Mouse (Mus musculus) brain, adult 2 months (tissue): ENCODE results near the gene Armc7.
"Not testable (repeated sequence)": the region's sequence is repeated elsewhere in the genome, so short reads cannot be mapped to it uniquely, and the experiment has no call there.

Experiments
- DNase-seq: peaks from one replicate; pipeline ENCODE4 v3.0.0; 2011; ENCODE audit warnings: low read depth, low spot score

Armc7 gene

DNA sequence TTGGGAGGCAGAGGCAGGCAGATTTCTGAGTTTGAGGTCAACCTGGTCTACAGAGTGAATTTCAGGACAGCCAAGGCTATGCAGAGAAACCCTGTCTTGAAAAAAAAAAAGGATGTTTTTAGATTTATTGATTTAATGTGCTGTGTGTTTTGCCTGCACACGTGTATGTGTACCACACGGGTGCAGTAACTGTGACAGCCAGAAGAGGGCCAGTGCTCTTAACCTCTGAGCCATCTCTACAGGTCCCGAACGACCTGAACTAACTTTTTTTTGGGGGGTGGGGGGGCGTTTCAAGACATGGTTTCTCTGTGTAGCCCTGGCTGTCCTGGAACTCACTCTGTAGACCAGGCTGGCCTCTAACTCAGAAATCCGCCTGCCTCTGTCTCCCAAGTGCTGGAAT, 20.6 kb upstream of the Armc7 start:
- DNase-seq, result not testable (repeated sequence)

DNA sequence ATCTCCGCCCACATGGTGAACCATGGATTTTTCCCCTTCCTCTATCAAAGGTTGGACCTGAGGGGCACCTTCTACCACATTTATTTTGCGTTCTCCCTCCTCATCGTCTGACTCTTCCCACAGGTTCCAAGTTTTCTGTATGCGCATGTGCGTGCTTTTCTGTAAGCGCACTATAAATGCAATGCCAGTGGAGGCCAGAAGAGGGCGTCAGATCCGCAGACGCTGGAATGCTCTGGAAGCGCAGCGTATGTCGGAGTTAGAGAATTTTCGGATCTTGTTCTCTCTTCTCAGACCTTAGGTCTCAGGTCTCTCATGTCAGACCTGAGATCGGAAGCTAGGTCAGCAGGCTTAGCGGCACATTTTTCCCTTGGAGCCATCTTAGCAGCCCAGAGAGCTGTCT, 19.8 kb upstream of the Armc7 start:
- DNase-seq, result no peak

GRCm38 (mm10) chr11:115456182-115456581, 19.3 kb upstream of the Armc7 start:
- no peak for DNase-seq

DNA sequence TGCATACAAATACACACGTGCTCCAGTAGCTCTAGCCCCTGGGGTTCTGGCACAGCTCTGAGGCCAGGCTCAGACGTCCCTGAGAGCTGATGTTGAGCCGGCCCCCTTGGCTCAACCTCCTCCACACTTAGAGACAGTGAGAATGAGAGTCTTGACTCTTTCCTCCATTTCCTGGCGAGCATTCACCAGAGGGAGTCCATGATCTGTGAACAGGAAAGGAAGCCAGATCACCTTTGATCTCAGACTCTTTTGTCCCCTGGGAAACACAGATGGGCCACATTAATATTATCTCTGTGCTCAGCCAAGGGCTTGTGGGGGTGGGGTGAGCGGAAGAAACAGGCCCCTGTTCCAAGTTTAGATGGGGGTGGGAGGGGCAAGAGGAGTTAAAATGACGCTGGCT, 18.1 kb upstream of the Armc7 start:
- DNase-seq, result no peak

DNA sequence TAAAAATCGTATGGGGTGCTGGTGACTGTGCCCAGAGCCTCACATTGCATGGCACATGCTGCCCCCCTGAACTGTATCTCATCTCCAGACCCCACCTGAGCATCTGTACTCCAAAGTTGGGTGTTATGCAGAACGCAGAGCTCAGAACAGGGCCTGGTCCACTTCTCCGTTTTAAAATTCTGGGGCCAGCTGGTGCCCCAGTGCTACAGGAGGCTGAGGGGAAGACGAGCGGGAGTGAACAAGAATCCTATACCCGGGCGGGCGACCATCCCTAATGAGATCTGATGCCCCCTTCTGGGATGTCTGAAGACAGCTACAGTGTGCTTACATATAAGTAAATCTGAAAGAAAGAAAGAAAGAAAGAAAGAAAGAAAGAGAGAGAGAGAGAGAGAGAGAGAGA, 14.5 kb upstream of the Armc7 start:
- no peak for DNase-seq

DNA sequence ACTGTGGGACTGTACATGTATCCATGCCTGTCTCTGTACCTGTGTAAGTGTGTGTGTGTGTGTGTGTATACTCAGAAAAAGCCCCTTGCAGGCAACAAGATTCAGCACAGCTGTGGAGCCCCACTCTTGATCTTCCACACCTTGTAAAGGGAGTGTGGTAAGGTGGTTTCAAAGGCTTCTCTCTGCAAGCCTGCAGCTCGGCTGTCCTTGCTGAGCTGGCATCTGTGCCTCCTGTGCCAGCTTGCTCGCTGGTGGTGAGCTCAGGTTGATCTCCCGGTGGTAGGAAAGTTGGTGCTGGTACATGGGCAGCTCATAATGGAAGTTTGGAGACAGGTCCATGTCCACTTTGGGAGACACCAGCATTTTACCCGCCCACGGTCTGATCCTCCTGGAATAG, 13.6 kb upstream of the Armc7 start:
- no peak for DNase-seq

DNA sequence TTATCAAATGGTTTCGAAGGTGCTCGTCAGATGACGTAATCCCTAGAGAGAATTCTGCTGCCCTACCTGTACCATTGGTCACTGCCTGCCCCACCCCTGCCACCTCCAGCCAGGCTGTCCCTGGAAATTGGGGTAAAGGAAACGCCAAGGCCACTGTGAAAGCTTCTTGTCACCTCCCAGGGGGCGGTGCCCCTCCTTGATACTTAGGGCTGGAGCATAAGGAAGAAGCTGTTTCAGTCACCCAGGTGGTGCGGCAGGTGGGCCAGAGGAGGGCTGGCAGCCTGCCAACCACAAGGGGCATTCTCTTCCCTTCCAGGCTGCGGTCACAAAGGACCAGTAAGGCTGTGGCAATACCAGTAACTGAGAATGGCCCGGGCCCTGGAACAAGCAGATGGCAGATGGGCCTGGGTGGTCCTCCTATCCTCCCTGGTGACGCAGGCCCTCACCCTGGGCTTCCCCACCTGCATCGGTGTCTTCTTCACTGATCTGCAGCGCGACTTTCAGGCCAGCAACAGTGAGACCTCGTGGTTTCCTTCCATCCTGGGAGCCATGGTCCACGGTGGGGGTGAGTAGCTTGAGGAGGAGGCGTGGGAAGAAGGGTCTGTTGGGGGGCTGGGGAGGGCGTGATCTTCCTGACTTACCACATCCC, 13.1 kb upstream of the Armc7 start, which contains the start of gene Slc16a5:
TSS of gene Slc16a5 (plus strand) at position 232 of the 649 bp plus-strand sequence.
- no peak for DNase-seq

GRCm38 (mm10) chr11:115463397-115463796, 12.1 kb upstream of the Armc7 start:
- no peak for DNase-seq

DNA sequence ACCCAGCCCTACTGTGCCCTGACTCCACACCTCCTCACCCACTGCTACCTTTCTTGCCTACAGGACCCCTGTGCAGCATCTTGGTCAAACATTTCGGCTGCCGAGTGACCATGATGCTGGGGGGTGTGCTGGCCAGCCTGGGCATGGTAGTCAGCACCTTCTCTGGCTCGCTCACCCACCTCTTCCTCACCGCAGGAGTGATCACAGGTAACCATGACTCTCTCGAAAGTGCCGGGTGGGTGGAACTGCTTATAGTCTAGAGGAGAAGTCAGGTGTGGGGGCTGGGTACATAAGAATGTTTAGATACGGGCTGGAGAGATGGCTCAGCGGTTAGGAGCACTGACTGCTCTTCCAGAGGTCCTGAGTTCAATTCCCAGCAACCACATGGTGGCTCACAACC, 10.6 kb upstream of the Armc7 start:
- no peak for DNase-seq

GRCm38 (mm10) chr11:115467217-115467618, 8.2 kb upstream of the Armc7 start:
- DNase-seq, result no peak

GRCm38 (mm10) chr11:115472183-115472582, 3.3 kb upstream of the Armc7 start:
- no peak for DNase-seq

GRCm38 (mm10) chr11:115473626-115474275, 1.7 kb upstream of the Armc7 start:
- DNase-seq, result peak; percentile 98

- DNase-seq, result no peak
Measured at GRCm38 (mm10) chr11:115475758-115476237, 331 bp downstream of the Armc7 start.

DNA sequence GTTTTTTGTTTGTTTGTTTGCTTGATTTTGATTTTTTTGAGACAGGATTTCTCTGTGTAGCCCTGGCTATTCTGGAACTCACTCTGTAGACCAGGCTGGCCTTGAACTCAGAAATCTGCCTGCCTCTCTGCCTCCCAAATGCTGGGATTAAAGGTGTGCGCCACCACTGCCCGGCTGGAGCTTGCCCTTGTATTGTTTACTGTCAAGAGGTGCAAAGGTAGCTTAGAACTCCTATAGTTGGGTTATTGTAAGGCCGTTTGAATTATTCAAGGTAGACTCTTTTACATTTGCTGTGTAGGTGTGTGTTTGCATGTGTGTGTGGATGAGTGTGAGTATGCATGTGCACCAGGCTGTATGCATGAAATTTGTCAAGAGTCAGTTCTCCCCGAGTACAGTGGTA, 1.2 kb downstream of the Armc7 start:
- DNase-seq, result not testable (repeated sequence)

- not testable (repeated sequence) for DNase-seq
Measured at GRCm38 (mm10) chr11:115477388-115477787, 1.9 kb downstream of the Armc7 start.

DNA sequence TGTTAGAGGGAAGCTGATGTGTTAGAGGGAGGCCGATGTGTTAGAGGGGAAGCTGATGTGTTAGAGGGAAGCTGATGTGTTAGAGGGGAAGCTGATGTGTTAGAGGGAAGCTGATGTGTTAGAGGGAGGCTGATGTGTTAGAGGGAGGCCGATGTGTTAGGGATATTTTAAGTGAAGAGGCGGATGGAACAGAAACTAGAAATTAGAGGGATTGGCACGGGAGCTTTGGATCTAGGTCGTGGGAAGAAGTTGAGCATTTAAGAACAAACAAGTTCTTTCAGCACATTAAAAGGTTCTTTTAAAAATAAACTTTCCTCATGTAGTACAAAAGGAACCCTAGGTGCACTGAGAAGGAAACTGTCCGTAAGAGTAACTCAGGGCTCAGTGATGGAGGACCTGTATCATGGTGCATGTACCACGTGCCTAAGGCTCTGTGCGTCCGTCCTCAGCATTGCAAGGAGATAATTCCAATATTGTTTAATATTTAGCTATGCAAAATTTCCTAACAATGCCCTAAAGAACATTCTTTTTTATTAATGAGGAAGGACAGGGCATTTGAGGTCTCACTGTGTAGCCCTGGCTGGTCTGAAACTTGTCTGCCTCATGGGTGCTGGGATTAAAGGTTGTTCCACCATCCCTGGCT, 3.0 kb downstream of the Armc7 start:
- DNase-seq, result peak; percentile 69

DNA sequence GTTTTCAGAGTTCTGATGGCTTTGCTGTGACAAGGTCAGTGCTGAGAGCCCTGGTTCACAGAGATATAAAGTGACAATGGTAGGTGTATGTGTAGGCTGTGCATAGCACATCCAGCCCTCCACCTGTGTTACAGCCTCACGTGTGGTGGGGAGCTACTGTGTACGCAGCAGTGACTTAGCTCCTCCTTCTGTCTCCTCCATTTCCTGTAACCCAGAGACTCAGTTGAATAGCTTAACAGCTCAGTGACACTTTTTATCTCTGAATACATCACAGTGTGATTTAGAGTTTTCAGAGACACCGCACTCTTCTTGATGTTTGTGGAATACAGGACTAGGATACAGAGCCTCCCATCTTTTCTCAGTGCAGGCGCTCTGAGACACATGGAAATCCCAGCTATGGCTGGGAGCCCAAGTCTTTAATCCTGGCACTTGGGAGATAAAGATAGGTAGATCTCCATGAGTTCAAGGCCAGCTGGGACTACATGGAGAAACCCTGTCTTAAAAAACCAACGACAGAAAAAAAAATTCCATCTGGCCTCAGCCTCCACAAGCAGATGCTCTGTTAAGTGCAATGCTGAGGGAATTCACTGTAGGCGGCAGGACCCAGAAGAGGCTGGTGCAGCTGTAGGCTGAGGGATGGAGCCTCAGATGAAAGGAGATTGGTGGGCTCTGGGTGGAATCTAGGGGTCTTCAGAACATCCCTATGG, 6.2 kb downstream of the Armc7 start:
- peak; percentile 90 for DNase-seq

DNA sequence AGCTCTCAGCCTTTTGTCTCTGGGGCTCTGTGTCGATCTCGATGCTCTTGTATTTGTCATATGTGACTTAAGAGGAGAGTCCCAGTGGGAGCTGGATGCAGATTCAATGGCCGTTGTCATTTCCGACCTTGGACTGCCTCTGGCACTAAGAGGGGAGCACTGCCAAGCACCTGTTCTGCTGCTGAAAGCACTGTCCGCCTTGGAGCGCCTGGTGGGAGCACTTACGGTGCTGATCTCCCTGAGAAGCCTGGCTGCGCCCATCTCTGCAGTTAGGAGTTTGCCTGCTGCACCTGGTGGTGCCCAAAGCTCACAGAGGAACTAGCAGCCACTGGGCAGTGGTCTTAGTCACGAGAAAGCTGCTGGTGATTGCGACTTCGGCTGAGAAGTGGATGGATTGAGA, 7.8 kb downstream of the Armc7 start:
- no peak for DNase-seq

DNA sequence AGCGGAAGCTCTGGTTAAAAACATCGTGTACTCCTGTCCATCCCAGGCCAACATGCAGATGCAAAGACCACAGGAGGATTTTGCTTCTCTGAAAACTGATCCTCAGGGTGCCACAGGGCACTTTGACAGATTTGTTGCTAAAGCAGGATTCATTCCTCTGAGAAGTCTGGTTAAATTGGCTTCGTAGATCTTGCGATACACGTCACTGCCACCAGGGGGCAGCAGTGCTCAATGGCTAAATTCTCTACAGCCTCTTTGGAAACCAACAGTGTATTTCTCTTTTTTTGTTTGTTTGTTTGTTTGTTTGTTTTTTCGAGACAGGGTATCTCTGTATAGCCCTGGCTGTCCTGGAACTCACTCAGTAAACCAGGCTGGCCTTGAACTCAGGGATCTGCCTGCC, 8.3 kb downstream of the Armc7 start:
- peak; percentile 86 for DNase-seq

DNA sequence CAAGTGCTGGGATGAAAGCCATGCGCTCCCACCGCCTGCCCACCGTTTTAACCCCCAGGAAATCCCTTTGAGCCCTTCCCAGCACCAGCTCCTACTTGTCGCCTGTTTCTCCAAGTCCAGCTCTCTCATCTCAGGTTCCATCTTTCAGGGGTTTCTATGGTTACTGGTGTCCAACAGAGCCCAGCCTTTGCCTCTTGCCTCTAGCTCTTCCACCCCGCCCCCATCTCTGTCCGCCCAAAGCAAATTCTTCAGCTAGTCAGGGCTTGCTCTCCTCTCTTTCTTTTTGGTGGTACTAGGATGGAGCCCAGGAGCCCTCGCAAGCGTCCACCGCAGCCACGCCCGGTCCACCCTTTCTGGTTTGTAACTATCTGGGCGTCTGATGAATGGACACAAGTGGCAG, 9.7 kb downstream of the Armc7 start:
- no peak for DNase-seq

DNA sequence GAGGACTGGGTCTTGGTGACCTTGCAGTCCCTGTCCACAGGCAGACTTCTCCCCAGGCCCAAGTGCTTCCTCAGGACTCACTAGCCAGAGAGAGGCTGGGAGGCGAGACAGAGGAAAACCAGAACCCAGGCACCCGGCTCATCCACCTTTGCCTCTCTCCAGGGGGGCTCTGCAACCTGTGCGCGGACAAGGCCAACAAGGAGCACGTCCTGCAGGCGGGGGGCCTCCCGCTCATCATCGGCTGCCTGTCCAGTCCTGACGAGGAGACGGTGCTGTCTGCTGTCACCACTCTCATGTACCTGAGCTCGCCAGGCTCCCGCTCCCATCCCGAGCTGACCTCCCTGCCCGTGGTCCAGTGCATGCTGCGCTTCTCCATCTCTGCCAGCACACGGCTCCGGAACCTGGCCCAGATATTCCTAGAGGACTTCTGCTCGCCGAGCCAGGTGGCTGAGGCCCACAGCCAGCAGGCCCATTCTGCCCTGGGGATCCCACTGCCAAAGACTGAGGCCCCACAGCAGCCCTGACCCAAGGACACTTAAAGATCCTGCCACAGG, 13.2 kb downstream of the Armc7 start:
- peak; percentile 76 for DNase-seq
